Mouse (Mus musculus): Measurements from ENCODE around the gene BC025920.

The BC025920 gene

DNA sequence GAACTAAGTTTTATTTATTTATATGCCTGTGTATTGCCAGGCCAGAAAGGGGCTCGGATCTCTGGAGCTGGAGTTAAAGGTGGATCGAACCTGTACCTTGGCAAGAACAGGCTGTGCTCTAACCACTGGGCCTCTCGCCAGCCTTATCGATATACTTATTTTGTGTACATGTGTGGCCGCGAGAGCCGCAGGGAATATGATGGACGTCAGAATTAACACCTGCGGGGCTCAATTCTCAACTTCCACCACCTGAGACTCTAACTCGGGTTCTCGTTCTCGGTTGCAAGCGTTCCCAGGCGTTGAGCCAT, 450 bp upstream of the BC025920 start:
- no peak for TF ChIP-seq GATA4 (IDR thresholded peaks at IDR 0.05; ENCODE audit: insufficient replicate concordance, low read length)

DNA sequence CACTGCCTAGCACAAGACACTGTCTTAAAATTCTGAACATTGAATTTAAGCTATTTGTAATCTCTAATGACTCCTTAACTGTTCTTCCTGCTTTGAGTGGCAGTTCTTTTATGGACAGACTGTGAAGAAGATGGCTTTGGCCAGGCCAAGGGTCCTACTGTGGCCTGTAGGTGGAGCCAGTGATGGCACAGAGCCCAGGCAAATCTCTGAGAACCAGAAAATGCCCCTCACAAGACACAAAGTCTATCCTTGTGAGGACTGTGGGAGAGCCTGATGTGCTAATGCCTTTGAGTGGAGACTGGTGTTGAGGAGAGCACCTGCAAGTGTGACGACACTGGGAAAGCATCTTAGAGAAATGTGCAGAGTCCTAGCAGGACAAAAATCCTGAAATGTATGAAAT, 2.2 kb downstream of the BC025920 start:
- no peak for TF ChIP-seq GATA4 (IDR thresholded peaks at IDR 0.05; ENCODE audit: insufficient replicate concordance, low read length)

GRCm38 (mm10) chr10:81612779-81613178, 6.7 kb downstream of the BC025920 start:
- no peak for TF ChIP-seq GATA4 (IDR thresholded peaks at IDR 0.05; ENCODE audit: insufficient replicate concordance, low read length)

DNA sequence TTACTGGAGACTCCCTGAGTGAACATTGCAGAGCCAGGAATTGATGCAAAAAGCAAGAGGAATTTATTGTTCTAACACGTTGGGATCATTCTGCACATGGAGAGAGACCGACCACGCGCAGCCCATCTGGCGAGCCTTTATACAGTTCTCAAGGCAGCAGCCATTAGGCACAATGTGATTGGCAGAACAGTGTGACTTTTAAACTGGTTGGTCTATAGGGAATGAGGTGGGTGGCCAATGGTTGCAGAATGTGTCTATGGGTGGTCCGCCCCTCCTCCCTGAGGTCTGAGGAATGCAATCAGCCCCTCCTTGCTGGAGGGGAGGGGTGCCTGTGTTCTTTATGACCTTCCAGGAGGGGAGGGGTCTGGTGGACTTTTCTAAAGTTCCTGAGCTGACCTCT, 9.4 kb downstream of the BC025920 start:
- TF ChIP-seq GATA4 (IDR thresholded peaks at IDR 0.05; ENCODE audit: insufficient replicate concordance, low read length): no peak

GRCm38 (mm10) chr10:81619976-81620375, 13.9 kb downstream of the BC025920 start:
- no peak for TF ChIP-seq GATA4 (IDR thresholded peaks at IDR 0.05; ENCODE audit: insufficient replicate concordance, low read length)

GRCm38 (mm10) chr10:81620786-81621185, 14.7 kb downstream of the BC025920 start:
- no peak for TF ChIP-seq GATA4 (IDR thresholded peaks at IDR 0.05; ENCODE audit: insufficient replicate concordance, low read length)

DNA sequence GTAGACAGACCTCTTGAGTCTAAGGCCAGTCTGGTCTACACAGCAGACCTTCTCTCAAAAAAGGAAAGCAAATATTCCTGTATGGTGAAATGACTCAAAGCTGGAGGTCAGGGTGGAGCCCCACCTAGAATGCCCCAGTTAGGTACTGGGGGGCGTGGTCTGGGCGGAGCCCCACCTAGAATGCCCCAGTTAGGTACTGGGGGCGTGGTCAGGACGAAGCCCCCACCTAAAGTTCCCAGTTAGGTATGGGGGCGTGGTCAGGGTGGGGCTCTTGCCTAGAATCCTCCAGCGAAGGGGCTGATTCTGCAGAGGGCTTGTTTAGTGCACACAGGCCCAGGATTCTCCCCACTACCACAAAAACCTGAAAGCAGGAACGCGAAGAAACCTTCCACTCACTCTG, 17.4 kb downstream of the BC025920 start:
- TF ChIP-seq GATA4 (IDR thresholded peaks at IDR 0.05; ENCODE audit: insufficient replicate concordance, low read length): no peak

DNA sequence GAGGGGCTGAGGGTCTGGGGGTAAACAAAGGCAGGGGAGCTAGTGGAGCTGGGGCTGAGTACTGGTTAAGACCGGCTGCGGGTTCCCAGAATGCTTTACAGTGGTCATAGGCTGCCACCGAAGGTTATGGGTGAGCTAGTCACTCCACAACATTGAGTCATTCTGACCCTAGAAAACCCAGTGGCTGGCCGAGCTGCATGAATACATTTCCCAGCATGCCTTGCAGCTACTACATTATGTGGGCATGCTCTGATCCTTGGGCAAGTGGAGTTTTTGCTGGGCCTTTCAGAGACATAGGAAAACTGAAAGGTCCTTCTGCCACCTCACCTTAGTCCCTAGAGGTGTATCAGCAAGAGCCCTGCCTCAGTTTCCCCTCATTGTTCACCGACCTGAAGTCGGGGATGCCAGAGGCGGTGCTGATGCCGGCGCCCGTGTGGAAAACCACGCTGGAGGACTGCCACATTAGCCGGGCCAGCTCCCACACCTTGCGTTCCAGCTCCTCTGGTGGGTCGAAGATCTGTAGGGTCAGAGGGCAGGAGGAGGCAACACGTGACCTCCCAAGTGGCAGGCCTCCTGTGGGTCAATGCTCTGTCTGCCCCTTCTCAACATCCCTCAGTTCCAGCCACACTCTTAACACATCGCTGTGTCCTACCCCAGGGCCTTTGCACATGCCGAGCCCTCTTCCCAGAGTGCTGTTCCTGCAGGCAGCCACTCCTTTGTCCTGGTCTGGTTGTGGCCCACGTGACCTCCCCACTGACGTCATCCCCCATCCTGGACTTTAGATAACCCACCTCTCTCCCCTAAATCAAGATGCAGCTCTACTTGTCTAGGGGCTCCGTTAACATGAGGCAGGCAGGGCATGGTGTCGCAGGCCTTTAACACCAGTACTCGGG, 20.3 kb downstream of the BC025920 start:
- no peak for TF ChIP-seq GATA4 (IDR thresholded peaks at IDR 0.05; ENCODE audit: insufficient replicate concordance, low read length)

- TF ChIP-seq GATA4 (IDR thresholded peaks at IDR 0.05; ENCODE audit: insufficient replicate concordance, low read length): peak; percentile 81; the same call in 1 of the 2 replicates
These were observed 21.1 kb downstream of the BC025920 start, which contains the start of gene Sirt6 for GRCm38 (mm10) chr10:81626994-81627835. Sirt6 (minus strand) TSS chr10:81627797.

GRCm38 (mm10) chr10:81627836-81628220, 21.8 kb downstream of the BC025920 start:
- TF ChIP-seq GATA4 (IDR thresholded peaks at IDR 0.05; ENCODE audit: insufficient replicate concordance, low read length): no peak

DNA sequence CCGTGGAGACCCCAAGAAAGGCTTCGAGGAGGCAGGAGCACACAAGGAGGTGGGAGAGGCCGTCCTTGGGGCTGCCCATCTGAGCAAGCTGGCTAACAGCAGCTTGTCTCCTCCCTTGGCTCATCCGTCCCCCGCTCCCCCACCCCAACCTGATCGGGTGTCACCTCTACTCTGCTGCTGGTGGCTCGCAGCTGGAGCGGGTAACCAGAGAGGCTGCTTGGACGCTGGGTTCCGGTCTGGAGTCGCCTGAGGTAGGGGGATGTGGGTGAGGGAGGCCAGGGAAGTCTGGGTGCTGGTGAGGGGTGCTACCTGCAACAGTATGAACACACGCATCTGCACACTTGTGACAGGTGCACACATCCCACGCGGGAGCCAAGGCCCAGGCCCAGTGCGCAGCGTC, 22.3 kb downstream of the BC025920 start, which contains the start of gene Ankrd24:
TSS of gene Ankrd24 (plus strand) at position 151 of the 400 bp plus-strand sequence.
- no peak for TF ChIP-seq GATA4 (IDR thresholded peaks at IDR 0.05; ENCODE audit: insufficient replicate concordance, low read length)

DNA sequence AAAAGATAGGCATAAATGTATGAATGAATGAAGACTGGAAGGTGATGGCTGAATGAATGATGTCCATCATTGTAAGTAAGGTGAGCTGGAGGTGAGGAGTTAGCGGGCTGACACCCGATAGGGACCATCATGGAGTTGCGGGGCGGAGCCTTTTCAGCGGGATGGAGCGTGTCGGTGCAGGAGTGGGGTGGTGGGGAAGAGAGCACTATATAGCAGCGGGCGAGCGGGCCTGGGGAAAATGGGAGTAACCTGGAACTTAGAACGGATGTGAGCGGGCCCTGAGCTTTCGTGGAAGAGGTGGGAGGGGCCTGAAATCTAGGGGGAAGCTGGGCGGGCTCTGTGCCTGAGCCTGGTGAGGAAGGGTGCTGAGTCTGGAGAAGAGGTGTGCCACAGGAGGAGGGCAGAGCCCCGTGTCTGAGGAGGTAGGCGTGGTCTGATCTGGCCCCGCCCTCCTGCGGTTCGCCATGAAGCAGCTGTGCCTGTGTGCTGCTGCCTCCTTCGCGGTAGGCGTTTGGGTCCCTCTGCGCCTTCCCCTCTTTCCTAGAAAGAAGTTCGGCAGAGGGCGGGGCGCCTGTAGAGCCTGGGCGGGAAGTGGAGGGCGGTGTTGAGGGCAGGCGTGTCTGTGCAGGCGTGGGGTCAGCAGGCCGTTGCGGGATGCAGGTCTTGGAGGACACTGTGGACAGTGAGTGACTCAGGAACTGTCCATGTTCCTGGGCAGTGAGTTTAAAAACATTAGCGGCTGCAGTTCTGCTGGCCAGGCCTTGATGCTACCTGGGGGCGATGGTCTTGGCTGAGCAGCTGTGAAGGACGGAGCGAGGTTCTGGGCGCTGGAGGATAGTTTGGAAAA, 27.4 kb downstream of the BC025920 start:
- TF ChIP-seq GATA4 (IDR thresholded peaks at IDR 0.05; ENCODE audit: insufficient replicate concordance, low read length): no peak

DNA sequence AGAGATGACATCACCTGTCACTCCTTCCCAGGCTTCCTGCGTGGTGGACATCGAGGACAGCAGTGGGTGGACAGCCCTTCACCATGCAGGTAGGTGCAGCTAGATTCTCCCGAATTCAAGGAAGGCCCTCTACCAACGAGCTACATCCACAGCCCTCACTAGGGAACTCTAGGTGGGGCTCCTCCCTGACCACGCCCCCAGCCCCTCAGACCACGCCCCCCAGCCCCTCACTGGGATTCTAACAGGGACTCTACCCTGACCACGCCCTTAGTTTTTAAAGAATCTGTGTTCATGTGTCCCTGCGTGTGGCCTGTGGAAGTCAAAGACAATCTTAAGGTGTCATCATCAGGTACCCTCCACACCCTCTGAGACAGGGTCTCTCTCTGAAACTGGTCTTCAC, 30.3 kb downstream of the BC025920 start:
- no peak for TF ChIP-seq GATA4 (IDR thresholded peaks at IDR 0.05; ENCODE audit: insufficient replicate concordance, low read length)

DNA sequence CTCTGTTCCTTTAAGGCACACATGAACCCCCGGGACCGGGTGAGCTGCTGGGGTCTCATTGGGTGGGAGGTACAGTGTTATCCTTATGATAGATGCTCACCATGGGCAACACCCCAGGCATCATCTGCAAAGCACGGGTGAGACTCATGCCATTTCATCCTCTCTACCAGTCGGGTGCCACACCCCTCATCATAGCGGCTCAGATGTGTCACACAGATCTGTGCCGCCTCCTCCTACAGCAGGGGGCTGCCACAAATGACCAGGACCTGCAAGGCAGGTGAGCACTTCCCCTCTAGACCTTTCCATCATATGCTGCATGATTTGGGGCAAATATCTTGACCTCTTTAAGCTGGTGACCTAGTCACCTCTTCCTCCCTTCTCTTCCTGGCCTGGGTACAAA, 32.0 kb downstream of the BC025920 start:
- no peak for TF ChIP-seq GATA4 (IDR thresholded peaks at IDR 0.05; ENCODE audit: insufficient replicate concordance, low read length)

DNA sequence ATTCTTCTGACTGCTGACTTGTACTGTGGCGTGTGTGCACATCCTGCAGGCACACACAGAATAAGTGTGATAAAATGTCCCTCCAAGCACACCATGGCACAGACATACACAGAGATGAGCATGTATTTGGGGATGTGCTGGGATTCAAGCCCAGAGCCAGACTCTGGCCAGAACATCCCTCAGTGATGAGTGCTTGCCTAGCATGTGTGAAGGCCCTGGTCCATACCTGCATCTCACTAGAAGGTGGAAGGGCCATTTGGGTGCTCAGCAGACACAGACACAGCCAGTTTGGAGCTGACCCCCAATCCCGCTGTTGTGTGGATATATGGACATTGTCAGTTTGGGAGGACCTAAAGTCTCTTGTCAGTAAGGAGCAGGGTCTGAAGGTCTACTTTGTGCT, 35.5 kb downstream of the BC025920 start:
- no peak for TF ChIP-seq GATA4 (IDR thresholded peaks at IDR 0.05; ENCODE audit: insufficient replicate concordance, low read length)

Measured in liver, adult (tissue).